Mouse (Mus musculus): Measurements from ENCODE around the gene Pitpnm2. TPM values are rescaled to one million over a fixed set of nuclear protein-coding genes. Genes with fewer than 3 reads are reported as not detected.

Pitpnm2 gene
- total and polyA plus RNA-seq, 3 experiments = 9.0 to 35.6 (median 24.1) TPM

- Histone ChIP-seq H3K4me1 (ENCODE audit: insufficient read depth, low read depth, low read length) (peaks cover 10% of the 10 kb centered on the region), H3K4me3 (ENCODE audit: low read depth, low read length) (no peak overlapping the region), H3K9me3 (replicated peaks) (no peaks in the 10 kb centered on the region; the same call in 1 of the 2 replicates), H3K36me3 (replicated peaks) (no peaks in the 10 kb centered on the region), H3K27me3 (ENCODE audit: insufficient read depth, low read length) (peaks cover 12% of the 10 kb centered on the region)
- TF ChIP-seq TAL1 (conservative IDR thresholded peaks at IDR 0.05; ENCODE audit: low read depth, low read length) (no peak), POLR2AphosphoS5 (IDR thresholded peaks at IDR 0.05; ENCODE audit: insufficient replicate concordance, low read depth, low read length) (no peak), GATA2 (IDR thresholded peaks at IDR 0.05; ENCODE audit: borderline replicate concordance, low read depth, low read length) (no peak), GATA1 (IDR thresholded peaks at IDR 0.05; ENCODE audit: borderline replicate concordance, low read length) (no peak), CTCF (IDR thresholded peaks at IDR 0.05; ENCODE audit: low read depth, low read length) (no peak)
- ATAC-seq (ENCODE audit: extremely low read depth, insufficient number of reproducible peaks, low FRiP score, poor library complexity, severe bottlenecking) = no peak
- DNase-seq (ENCODE audit: low spot score) = no peak
These were observed 149.2 kb downstream of the Pitpnm2 start for GRCm38 (mm10) chr5:124100128-124101044.

- Histone ChIP-seq H3K27me3 (ENCODE audit: insufficient read depth, low read length) (peaks cover 16% of the 10 kb centered on the region), H3K9me3 (replicated peaks) (no peaks in the 10 kb centered on the region; the same call in 1 of the 2 replicates), H3K4me3 (ENCODE audit: low read depth, low read length) (no peak overlapping the region), H3K36me3 (replicated peaks) (no peaks in the 10 kb centered on the region), H3K4me1 (ENCODE audit: insufficient read depth, low read depth, low read length) (peaks cover 25% of the 10 kb centered on the region)
- DNase-seq (ENCODE audit: low spot score) (no peak), ATAC-seq (ENCODE audit: extremely low read depth, insufficient number of reproducible peaks, low FRiP score, poor library complexity, severe bottlenecking) (no peak)
- TF ChIP-seq GATA1 (IDR thresholded peaks at IDR 0.05; ENCODE audit: borderline replicate concordance, low read length) (no peak), CTCF (IDR thresholded peaks at IDR 0.05; ENCODE audit: low read depth, low read length) (no peak), POLR2AphosphoS5 (IDR thresholded peaks at IDR 0.05; ENCODE audit: insufficient replicate concordance, low read depth, low read length) (no peak), GATA2 (IDR thresholded peaks at IDR 0.05; ENCODE audit: borderline replicate concordance, low read depth, low read length) (no peak), TAL1 (conservative IDR thresholded peaks at IDR 0.05; ENCODE audit: low read depth, low read length) (no peak)
These were observed 150.6 kb downstream of the Pitpnm2 start for GRCm38 (mm10) chr5:124098923-124099322.

GRCm38 (mm10) chr5:124095596-124096232, 153.8 kb downstream of the Pitpnm2 start, which contains the start of gene Abcb9:
Abcb9 (minus strand) TSS chr5:124095798.
- Histone ChIP-seq H3K36me3 (replicated peaks) (no peaks in the 10 kb centered on the region), H3K27me3 (ENCODE audit: insufficient read depth, low read length) (peaks cover 20% of the 10 kb centered on the region), H3K9me3 (replicated peaks) (no peaks in the 10 kb centered on the region; the same call in 1 of the 2 replicates), H3K4me3 (ENCODE audit: low read depth, low read length) (peak within 1 kb of the TSS; percentile 73), H3K4me1 (ENCODE audit: insufficient read depth, low read depth, low read length) (peaks cover 51% of the 10 kb centered on the region)
- DNase-seq (ENCODE audit: low spot score) (peak; percentile 84), ATAC-seq (ENCODE audit: extremely low read depth, insufficient number of reproducible peaks, low FRiP score, poor library complexity, severe bottlenecking) (peak; percentile 91)
- TF ChIP-seq CTCF (IDR thresholded peaks at IDR 0.05; ENCODE audit: low read depth, low read length) = no peak
- no peak for TF ChIP-seq POLR2AphosphoS5 (IDR thresholded peaks at IDR 0.05; ENCODE audit: insufficient replicate concordance, low read depth, low read length)
- TF ChIP-seq GATA1 (IDR thresholded peaks at IDR 0.05; ENCODE audit: borderline replicate concordance, low read length) = no peak
- TF ChIP-seq TAL1 (conservative IDR thresholded peaks at IDR 0.05; ENCODE audit: low read depth, low read length) = no peak
- TF ChIP-seq GATA2 (IDR thresholded peaks at IDR 0.05; ENCODE audit: borderline replicate concordance, low read depth, low read length) = no peak

- peak overlapping the region; percentile 73 for H3K4me3 ChIP-seq (ENCODE audit: low read depth, low read length)
- H3K27me3 ChIP-seq (ENCODE audit: insufficient read depth, low read length) = peaks cover 20% of the 10 kb centered on the region
- peaks cover 52% of the 10 kb centered on the region for H3K4me1 ChIP-seq (ENCODE audit: insufficient read depth, low read depth, low read length)
- DNase-seq (ENCODE audit: low spot score) = no peak
- no peaks in the 10 kb centered on the region; the same call in 1 of the 2 replicates for H3K9me3 ChIP-seq (replicated peaks)
- no peaks in the 10 kb centered on the region for H3K36me3 ChIP-seq (replicated peaks)
- ATAC-seq (ENCODE audit: extremely low read depth, insufficient number of reproducible peaks, low FRiP score, poor library complexity, severe bottlenecking) = no peak
- no peak for TF ChIP-seq CTCF (IDR thresholded peaks at IDR 0.05; ENCODE audit: low read depth, low read length)
- TF ChIP-seq TAL1 (conservative IDR thresholded peaks at IDR 0.05; ENCODE audit: low read depth, low read length) = no peak
- TF ChIP-seq POLR2AphosphoS5 (IDR thresholded peaks at IDR 0.05; ENCODE audit: insufficient replicate concordance, low read depth, low read length) = no peak
- no peak for TF ChIP-seq GATA2 (IDR thresholded peaks at IDR 0.05; ENCODE audit: borderline replicate concordance, low read depth, low read length)
- TF ChIP-seq GATA1 (IDR thresholded peaks at IDR 0.05; ENCODE audit: borderline replicate concordance, low read length) = no peak
These were observed 154.4 kb downstream of the Pitpnm2 start for GRCm38 (mm10) chr5:124095077-124095581.

- Histone ChIP-seq H3K4me1 (ENCODE audit: insufficient read depth, low read depth, low read length) (peaks cover 58% of the 10 kb centered on the region), H3K4me3 (ENCODE audit: low read depth, low read length) (no peak overlapping the region), H3K36me3 (replicated peaks) (no peaks in the 10 kb centered on the region), H3K9me3 (replicated peaks) (no peaks in the 10 kb centered on the region; the same call in 1 of the 2 replicates), H3K27me3 (ENCODE audit: insufficient read depth, low read length) (peaks cover 15% of the 10 kb centered on the region)
- no peak for DNase-seq (ENCODE audit: low spot score)
- TF ChIP-seq GATA2 (IDR thresholded peaks at IDR 0.05; ENCODE audit: borderline replicate concordance, low read depth, low read length) = no peak
- no peak for TF ChIP-seq GATA1 (IDR thresholded peaks at IDR 0.05; ENCODE audit: borderline replicate concordance, low read length)
- no peak for TF ChIP-seq CTCF (IDR thresholded peaks at IDR 0.05; ENCODE audit: low read depth, low read length)
- TF ChIP-seq POLR2AphosphoS5 (IDR thresholded peaks at IDR 0.05; ENCODE audit: insufficient replicate concordance, low read depth, low read length) = no peak
- TF ChIP-seq TAL1 (conservative IDR thresholded peaks at IDR 0.05; ENCODE audit: low read depth, low read length) = no peak
- ATAC-seq (ENCODE audit: extremely low read depth, insufficient number of reproducible peaks, low FRiP score, poor library complexity, severe bottlenecking) = no peak
These were observed 155.5 kb downstream of the Pitpnm2 start for GRCm38 (mm10) chr5:124093852-124094604.

Measured in G1E (cell line).